Mouse (Mus musculus) cerebellum, adult 2 months (tissue): Measurements from ENCODE around the gene Kdm5b.

Experiments used
- CTCF ChIP-seq: fragments of 200-500 bp; IDR thresholded peaks from 2 replicates; pipeline ENCODE4 v1.5.1; 2011; ENCODE audit warnings: low read depth, mild to moderate bottlenecking, control low read depth, low read length, moderate library complexity, borderline replicate concordance; ENCODE audit not compliant: insufficient read depth
- POLR2A ChIP-seq: fragments of 200-500 bp; IDR thresholded peaks from 2 replicates; pipeline ENCODE4 v1.6.1; 2011; ENCODE audit warnings: low read length, control low read depth, borderline replicate concordance; ENCODE audit not compliant: insufficient read depth

- TF ChIP-seq CTCF: no peak
- no peak for TF ChIP-seq POLR2A
Measured at GRCm38 (mm10) chr1:134535513-134535912, 24.5 kb upstream of the Kdm5b start.
